Mouse (Mus musculus) midbrain, embryonic 15.5 days (tissue): Measurements from ENCODE around the gene Slc25a39. TPM values are rescaled to one million over a fixed set of nuclear protein-coding genes. Genes with fewer than 3 reads are reported as not detected.
A peak's percentile ranks its signal among the peaks of the same experiment; 100 is the strongest.

Experiments
- ATAC-seq: fragments of 200-750 bp; cut with Nextera tagmentation; replicated peaks from 2 replicates; pipeline ENCODE4 v1.8.0; 2017; ENCODE audit warnings: moderate TSS enrichment
- H3K27ac ChIP-seq: fragments of 300-500 bp; sonication (generic); 2 replicates; pipeline ENCODE4 v1.5.1; 2015; ENCODE audit warnings: mild to moderate bottlenecking, inconsistent platforms
- H3K27me3 ChIP-seq: fragments of 300-500 bp; sonication (generic); replicated peaks from 2 replicates; pipeline ENCODE4 v1.6.1; 2015; ENCODE audit warnings: inconsistent platforms
- H3K36me3 ChIP-seq: fragments of 300-500 bp; sonication (generic); replicated peaks from 2 replicates; pipeline ENCODE4 v1.6.1; 2015; ENCODE audit warnings: inconsistent platforms
- H3K4me1 ChIP-seq: fragments of 300-500 bp; sonication (generic); 2 replicates; pipeline ENCODE4 v1.6.1; 2015; ENCODE audit warnings: inconsistent platforms
- H3K4me2 ChIP-seq: fragments of 300-500 bp; sonication (generic); 2 replicates; pipeline ENCODE4 v1.6.1; 2015; ENCODE audit warnings: inconsistent platforms, mild to moderate bottlenecking, moderate library complexity
- H3K4me3 ChIP-seq: fragments of 300-500 bp; sonication (generic); 2 replicates; pipeline ENCODE4 v1.5.1; 2015; ENCODE audit warnings: mild to moderate bottlenecking, inconsistent platforms
- H3K9ac ChIP-seq: fragments of 300-500 bp; sonication (generic); 2 replicates; pipeline ENCODE4 v1.6.1; 2015; ENCODE audit warnings: mild to moderate bottlenecking, inconsistent platforms
- H3K9me3 ChIP-seq: fragments of 300-500 bp; sonication (generic); 2 replicates; pipeline ENCODE4 v1.6.1; 2016; ENCODE audit warnings: inconsistent platforms
- WGBS: fragments of 180-500 bp; shearing (Covaris S2); methylation state at CpG from one replicate; pipeline ENCODE4 v1.1.7; 2015; ENCODE audit warnings: mixed read lengths; 5-methylcytosine and 5-hydroxymethylcytosine counted together
- polyA plus RNA-seq: library from polyadenylated mRNA; unstranded; fragments of >200 nt; fragmentation: Nextera tagmentation; extraction: Ambion mirVana; gene quantifications from 2 replicates; pipeline ENCODE4 v1.2.1, GENCODE M21; 2015

The Slc25a39 gene
- polyA plus RNA-seq, 1 experiment from 2014 or later, result 146 TPM

DNA sequence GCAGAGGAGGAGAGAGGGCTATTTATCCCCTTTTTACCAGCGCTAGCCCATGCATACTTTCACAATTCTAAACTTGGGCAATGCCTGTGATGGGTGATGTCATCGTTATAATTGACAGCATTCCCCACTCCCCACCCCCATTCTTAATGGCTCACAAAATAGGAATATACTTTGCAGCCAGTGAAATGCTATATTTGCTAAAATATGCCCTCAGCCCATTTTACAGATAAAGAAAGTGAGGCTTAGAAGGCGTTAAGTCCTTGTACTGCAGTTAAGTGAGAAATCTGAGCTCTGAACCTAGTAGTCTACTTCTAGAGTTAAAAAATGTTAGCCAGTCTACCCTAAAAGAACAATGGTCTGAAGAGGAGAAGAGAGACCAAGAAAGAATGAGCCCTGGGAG lies 36.6 kb upstream of the Slc25a39 start:
- Histone ChIP-seq H3K27me3 (no peaks in the 10 kb centered on the region; the same call in 1 of the 2 replicates), H3K4me3 (peak overlapping the region; percentile 97; the same call in 1 of the 2 replicates), H3K4me1 (peaks cover 44% of the 10 kb centered on the region), H3K27ac (no peak overlapping the region), H3K4me2 (peak overlapping the region; percentile 85; the same call in 1 of the 2 replicates), H3K9ac (no peak overlapping the region), H3K9me3 (no peaks in the 10 kb centered on the region), H3K36me3 (peaks cover 23% of the 10 kb centered on the region)
- WGBS, result 75% methylated on average over 3 of the region's 3 CpGs
- ATAC-seq, result no peak

DNA sequence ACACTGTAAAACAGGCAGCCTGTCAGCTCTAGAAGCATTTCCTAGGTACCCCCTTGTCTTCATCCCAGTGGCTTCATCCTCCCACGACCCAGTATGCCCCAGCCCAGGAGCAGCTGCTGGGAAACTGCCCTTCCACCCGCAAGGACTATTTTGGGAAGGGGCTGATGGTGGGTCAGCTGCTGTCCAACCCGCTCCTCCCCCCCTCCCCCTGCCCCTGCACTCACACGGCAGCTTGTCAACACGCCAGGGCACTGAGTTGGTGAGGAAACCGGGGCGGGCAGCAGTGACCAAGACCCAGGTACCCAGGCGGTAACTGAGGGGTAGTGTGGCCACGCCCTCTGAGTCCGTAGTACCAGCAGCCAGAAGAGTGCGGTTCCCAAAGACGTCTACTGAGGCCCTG lies 36.0 kb upstream of the Slc25a39 start:
- H3K4me1 ChIP-seq, result peaks cover 46% of the 10 kb centered on the region
- H3K27ac ChIP-seq, result no peak overlapping the region
- ATAC-seq, result no peak
- peak overlapping the region; percentile 5; the same call in 1 of the 2 replicates for H3K4me2 ChIP-seq
- H3K4me3 ChIP-seq, result no peak overlapping the region
- H3K9me3 ChIP-seq, result no peaks in the 10 kb centered on the region
- H3K27me3 ChIP-seq, result no peaks in the 10 kb centered on the region
- peaks cover 26% of the 10 kb centered on the region for H3K36me3 ChIP-seq
- 70% methylated on average over 12 of the region's 12 CpGs for WGBS
- H3K9ac ChIP-seq, result no peak overlapping the region

DNA sequence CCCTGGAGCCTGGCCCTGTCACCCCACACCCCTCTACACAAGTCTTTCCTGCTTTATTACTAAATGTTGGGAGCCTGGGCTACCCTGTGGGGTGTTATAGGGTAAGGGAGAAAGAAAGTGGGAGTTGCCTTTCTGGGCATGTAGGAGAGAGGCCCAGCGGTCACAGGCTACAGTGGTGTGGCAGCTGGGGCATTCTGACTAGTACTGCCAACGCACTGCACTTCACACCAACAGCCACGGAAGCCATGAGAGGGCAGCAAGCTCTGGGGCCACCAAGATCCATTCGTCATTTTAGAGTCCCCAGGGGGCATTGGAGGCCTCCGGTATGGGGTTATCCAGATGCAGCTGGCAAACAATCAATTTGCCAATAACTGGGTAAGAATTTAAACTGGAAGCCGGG lies 34.3 kb upstream of the Slc25a39 start:
- Histone ChIP-seq H3K9me3 (no peaks in the 10 kb centered on the region), H3K27me3 (no peaks in the 10 kb centered on the region), H3K27ac (no peak overlapping the region), H3K36me3 (peaks cover 26% of the 10 kb centered on the region), H3K9ac (no peak overlapping the region), H3K4me3 (no peak overlapping the region), H3K4me2 (no peak overlapping the region), H3K4me1 (peaks cover 51% of the 10 kb centered on the region)
- no peak for ATAC-seq
- WGBS, result 90% methylated on average over 6 of the region's 6 CpGs

DNA sequence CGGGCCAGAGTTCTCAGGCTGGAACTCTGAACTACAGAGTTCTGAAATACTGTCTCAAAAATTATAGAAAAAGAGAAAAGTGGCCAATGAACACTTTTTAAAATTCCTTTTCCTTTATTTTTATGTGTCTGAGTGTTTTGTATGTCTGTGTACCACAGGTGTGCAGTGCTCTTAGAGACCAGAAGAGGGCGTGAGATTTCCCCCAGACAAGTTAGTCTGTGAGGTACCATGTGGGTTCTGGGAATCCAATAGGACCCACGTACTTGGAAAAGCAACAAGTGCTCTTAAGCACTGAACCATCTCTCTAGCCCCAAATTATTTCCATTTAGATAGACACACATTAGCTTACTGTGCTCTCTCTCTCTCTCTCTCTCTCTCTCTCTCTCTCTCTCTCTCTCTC lies 33.7 kb upstream of the Slc25a39 start:
- ATAC-seq, result no peak
- WGBS, result 81% methylated on average over 3 of the region's 3 CpGs
- Histone ChIP-seq H3K27me3 (no peaks in the 10 kb centered on the region), H3K36me3 (peaks cover 27% of the 10 kb centered on the region), H3K4me2 (no peak overlapping the region), H3K27ac (no peak overlapping the region), H3K4me1 (peaks cover 54% of the 10 kb centered on the region), H3K9ac (no peak overlapping the region), H3K9me3 (no peaks in the 10 kb centered on the region), H3K4me3 (no peak overlapping the region)

DNA sequence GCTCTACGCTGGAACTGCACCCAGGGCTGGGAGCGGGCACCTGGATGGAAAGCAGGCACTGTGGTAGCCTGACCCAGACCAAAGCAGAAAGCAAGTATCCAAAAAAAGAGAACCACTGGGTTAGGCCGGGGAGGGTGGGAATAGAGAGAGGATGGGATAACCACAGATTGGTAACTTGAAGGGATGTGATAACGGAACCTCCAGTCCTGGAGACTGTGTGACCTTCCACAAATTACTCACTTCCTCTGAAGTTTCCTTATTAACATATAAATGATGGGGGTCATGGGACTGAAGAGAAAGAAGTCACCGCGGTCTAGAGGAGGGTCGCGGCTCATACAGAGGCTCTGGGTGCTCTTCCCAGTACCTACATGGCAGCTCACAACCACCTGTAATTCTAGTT lies 32.5 kb upstream of the Slc25a39 start:
- Histone ChIP-seq H3K27me3 (no peaks in the 10 kb centered on the region), H3K36me3 (peaks cover 39% of the 10 kb centered on the region), H3K4me3 (no peak overlapping the region), H3K9ac (no peak overlapping the region), H3K27ac (no peak overlapping the region), H3K9me3 (no peaks in the 10 kb centered on the region), H3K4me1 (peaks cover 42% of the 10 kb centered on the region), H3K4me2 (no peak overlapping the region)
- ATAC-seq, result no peak
- WGBS, result 88% methylated on average over 8 of the region's 8 CpGs

DNA sequence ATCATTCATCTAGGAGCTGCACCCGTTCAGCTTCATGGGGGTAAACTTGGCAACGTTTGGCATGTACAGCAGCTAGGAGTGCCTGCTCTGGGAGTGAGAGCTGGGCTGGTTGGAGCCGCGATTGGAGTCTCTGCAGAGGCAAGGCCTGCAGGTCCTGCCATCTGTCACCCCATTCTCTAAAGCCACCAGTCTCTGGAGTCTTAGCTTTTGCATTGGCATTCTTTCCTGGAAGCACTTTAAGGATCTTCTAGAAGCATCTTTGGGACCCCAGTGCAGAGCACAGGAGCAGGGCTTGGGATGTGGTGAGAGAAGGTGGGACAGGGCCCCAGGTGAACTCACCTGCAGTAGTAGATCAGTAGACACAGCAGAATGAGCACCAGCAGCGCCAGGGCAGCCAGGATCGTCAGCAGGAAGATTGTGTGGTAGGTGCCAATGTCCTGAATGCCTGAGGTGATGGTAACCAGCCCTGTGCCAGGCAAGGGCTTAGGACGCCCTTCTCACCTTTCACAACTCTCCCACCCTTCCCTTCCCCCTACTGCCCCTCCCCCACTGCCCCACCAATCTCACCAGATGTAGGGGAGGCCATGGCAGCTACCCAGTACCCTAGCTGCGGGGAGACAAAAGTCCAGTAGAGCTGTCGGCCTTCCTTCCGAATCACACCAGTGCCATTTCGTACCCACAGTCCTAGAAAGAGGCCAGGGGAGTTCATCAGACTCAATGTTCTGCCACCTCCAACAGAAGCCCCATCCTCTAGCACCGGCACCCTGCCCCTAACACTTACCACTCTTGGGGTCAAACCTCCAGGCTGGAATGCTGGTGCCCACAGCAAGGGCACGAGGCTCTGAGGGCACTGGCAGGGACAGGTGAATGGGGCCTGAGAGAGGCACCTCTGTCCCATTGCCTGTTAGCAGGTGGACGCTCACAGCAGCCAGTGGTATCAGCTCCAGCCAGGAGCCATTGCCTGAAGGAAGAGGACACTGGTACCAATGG lies 31.6 kb upstream of the Slc25a39 start:
- no peaks in the 10 kb centered on the region for H3K27me3 ChIP-seq
- peaks cover 34% of the 10 kb centered on the region for H3K4me1 ChIP-seq
- no peaks in the 10 kb centered on the region for H3K9me3 ChIP-seq
- H3K9ac ChIP-seq, result no peak overlapping the region
- H3K4me3 ChIP-seq, result no peak overlapping the region
- H3K4me2 ChIP-seq, result no peak overlapping the region
- peaks cover 47% of the 10 kb centered on the region for H3K36me3 ChIP-seq
- H3K27ac ChIP-seq, result no peak overlapping the region
- ATAC-seq, result no peak
- 78% methylated on average over 14 of the region's 14 CpGs for WGBS

DNA sequence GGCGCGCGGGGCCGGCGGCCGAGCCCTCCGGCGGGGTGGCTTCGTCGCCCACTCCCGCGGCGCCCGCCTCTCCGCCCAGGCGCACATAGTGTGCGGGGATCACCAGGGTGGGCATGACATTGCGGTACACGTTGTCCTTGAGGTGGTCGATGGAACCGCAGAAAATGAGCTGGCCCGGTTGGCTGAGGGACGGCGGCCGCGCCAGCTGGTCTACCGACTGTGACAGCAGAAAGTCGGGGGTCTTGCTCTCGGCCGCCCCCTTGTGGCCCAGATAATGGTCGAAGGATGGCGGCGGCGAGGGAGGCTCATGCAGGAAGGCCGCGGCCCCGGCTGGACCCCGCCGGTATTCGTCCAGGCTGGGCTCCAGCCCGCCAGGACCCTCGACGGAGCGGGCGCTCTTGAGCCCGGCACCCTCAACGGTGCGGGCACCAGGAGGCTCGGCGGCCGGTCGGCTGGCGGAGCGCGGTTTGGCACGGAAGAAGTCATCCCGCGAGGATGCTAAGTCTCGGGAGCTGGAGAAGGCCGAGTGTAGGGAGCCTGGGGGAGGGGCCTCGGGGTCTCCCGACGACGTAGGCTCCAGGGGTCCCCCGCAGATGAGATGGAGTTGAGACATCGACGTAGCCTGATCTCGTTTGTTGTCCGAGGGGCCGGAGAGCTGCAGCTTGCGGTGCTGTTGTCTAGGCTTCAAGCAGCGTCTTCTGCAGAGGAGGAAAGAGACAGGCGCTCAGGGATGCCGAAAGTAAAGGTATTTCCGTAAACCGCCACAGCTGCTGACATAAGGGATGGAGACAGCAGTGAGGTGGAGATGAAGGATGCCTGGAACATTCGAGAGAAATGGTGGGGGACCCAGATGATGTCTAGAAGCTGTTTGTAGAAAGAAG lies 30.7 kb upstream of the Slc25a39 start:
- ATAC-seq, result peak; percentile 27; the same call in 1 of the 2 replicates
- Histone ChIP-seq H3K4me1 (peaks cover 28% of the 10 kb centered on the region), H3K36me3 (peaks cover 47% of the 10 kb centered on the region), H3K4me2 (peak overlapping the region; percentile 46), H3K9ac (peak overlapping the region; percentile 17; the same call in 1 of the 2 replicates), H3K27me3 (no peaks in the 10 kb centered on the region), H3K4me3 (peak overlapping the region; percentile 16), H3K9me3 (no peaks in the 10 kb centered on the region), H3K27ac (peak overlapping the region; percentile 35; the same call in 1 of the 2 replicates)
- WGBS, result 9% methylated on average over 77 of the region's 77 CpGs

DNA sequence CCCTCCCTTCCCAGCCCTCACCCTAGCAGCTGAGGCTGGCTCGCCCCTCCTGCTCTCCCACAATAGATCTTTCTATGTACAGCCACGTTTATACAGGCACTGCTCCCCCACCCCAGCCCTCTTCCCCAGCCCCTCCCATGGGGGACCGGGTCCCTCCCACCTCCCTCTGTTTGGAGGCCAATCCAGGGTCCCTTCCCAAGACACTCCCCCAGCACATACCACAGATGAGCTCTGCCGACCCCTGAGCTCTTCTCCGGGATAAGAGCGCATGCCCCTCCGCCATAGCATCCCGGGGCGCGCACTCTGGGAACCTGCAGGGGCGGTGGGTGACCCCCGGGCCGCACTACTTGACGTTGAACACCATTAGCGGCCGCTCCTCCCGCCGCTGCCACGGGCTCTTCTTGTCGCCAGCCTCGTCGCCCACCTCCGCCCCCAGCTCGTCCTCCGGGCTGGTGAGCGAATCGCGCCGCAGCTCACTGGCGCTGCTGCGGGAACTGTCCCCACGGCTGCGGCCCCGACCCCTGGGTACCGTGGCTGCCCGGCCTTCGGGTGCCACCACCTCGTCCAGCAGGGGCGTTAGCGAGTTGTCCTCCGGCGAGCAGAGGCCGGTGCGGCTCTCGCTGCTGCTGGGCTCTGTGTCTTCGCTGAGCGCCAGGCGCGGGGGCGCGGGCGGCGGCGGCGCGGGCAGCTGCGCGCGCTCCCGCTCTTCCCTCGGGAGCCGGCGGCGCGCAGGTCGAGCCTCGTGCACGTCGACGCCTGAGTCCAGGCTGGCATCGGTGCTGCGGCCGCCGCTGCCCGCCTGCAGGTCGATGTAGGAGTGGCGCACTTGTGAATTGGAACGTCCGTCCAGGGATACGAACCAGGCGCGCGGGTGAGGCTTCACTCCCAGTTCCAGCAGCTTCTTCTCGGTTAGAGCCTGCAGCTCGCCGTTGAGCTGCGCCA lies 29.6 kb upstream of the Slc25a39 start:
- H3K9me3 ChIP-seq, result no peaks in the 10 kb centered on the region
- WGBS, result 5% methylated on average over 84 of the region's 87 CpGs
- H3K9ac ChIP-seq, result peak overlapping the region; percentile 17; the same call in 1 of the 2 replicates
- H3K36me3 ChIP-seq, result peaks cover 40% of the 10 kb centered on the region
- peak overlapping the region; percentile 46 for H3K4me2 ChIP-seq
- H3K27me3 ChIP-seq, result no peaks in the 10 kb centered on the region
- peaks cover 28% of the 10 kb centered on the region for H3K4me1 ChIP-seq
- H3K27ac ChIP-seq, result peak overlapping the region; percentile 15; the same call in 1 of the 2 replicates
- ATAC-seq, result no peak
- peak overlapping the region; percentile 16 for H3K4me3 ChIP-seq

DNA sequence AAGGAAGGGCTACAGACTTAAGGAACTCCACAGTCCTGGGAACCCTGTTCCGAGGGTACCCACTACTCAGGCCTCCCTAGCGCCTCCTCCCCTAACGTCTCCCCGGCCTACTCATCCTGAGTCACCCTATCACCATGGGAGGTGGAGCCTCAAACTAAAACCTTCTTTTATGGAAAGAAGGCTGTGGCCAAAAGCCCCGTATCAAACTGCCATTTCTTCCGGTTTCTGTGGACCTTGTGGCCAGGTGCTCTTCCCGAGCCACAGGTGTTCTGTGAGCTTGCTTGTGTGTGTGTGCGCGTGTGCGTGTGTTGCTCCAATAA lies 28.7 kb upstream of the Slc25a39 start:
- Histone ChIP-seq H3K4me2 (no peak overlapping the region), H3K27me3 (no peaks in the 10 kb centered on the region), H3K9ac (no peak overlapping the region), H3K4me3 (no peak overlapping the region), H3K36me3 (peaks cover 40% of the 10 kb centered on the region), H3K4me1 (peaks cover 34% of the 10 kb centered on the region), H3K9me3 (no peaks in the 10 kb centered on the region), H3K27ac (no peak overlapping the region)
- 81% methylated on average over 10 of the region's 10 CpGs for WGBS
- no peak for ATAC-seq

DNA sequence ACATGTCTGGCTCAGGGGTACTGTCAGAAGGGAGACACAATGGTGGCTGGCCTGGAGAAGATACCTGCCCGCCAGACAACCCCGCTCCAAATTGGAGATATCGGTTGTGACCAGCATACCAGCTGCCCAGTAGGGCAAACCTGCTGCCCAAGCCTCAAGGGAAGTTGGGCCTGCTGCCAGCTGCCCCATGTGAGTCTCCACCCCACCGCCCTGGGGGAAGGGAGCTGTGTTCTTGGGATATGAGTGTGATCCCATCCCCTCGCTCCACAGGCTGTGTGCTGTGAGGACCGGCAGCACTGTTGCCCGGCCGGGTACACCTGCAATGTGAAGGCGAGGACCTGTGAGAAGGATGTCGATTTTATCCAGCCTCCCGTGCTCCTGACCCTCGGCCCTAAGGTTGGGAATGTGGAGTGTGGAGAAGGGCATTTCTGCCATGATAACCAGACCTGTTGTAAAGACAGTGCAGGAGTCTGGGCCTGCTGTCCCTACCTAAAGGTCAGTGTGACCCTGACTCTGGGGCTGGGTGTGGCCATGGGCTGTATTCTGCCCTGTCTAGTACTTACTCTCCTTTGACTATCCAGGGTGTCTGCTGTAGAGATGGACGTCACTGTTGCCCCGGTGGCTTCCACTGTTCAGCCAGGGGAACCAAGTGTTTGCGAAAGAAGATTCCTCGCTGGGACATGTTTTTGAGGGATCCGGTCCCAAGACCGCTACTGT lies 28.2 kb upstream of the Slc25a39 start:
- H3K4me2 ChIP-seq, result no peak overlapping the region
- WGBS, result 90% methylated on average over 18 of the region's 18 CpGs
- no peak overlapping the region for H3K4me3 ChIP-seq
- no peak overlapping the region for H3K27ac ChIP-seq
- ATAC-seq, result no peak
- H3K4me1 ChIP-seq, result peaks cover 39% of the 10 kb centered on the region
- peaks cover 40% of the 10 kb centered on the region for H3K36me3 ChIP-seq
- no peaks in the 10 kb centered on the region for H3K27me3 ChIP-seq
- no peak overlapping the region for H3K9ac ChIP-seq
- no peaks in the 10 kb centered on the region for H3K9me3 ChIP-seq
